Mouse (Mus musculus): ENCODE results near the gene Hist1h4b. TPM values are rescaled to one million over a fixed set of nuclear protein-coding genes. Genes with fewer than 3 reads are reported as not detected.

Hist1h4b gene
- polyA plus RNA-seq, 1 experiment: 21.3 TPM

DNA sequence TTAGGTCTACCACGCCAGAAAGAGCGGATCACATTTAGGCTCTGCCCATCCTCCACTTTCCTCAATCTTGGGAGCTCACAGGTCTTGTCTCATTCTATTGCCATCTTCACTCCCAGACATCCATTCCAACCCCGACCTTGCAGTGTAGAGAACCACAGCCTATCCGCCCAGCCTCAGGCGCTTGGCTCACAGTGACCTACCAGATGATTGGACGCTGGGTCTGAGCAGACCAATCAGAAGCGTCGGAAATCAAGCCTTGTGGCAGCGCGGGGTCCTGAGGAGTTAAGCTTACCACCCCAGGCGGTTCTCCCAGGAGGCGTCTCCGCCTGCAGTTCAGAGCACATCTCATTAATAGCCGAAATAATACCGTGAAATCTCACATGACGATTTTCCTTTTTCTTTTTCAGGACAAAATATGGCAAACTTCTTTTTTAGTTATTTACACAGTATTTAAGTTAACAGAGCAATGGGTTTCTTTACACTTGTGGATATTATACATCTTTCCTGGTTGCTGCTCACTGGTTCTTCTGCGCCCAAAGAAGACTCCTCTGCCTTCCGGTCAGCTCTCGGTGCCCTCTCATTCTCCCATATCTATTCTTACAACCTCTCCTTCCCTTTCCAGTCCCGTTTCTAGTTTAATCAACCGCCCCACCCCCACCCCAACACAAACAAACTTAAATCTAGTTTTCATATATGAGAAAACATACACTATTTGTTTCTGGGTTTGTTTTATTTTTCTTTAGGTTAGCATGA lies 15.9 kb downstream of the Hist1h4b start:
- 41% methylated on average over 21 of the region's 21 CpGs for WGBS
- DNase-seq (ENCODE audit: low read depth, low spot score): no peak

DNA sequence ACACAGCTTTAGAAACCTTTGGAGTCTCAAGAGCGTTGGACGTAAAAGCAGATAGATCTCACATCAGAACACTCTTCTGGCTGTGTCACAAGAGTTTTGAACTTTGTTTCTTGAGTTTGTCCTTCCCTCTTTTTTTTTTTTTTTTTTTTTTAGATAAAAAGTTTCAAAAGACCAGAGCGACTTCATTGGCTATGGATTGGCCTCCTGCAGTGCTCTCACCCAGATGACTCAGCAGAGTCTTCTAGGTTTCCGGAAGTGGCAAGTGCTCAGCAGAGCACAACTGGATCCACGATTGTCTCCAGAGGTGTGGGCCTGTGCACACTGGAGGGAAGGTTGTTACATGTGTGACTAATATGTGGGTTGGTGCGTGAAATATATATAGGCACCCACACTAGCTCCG lies 21.5 kb downstream of the Hist1h4b start:
- no peak for DNase-seq (ENCODE audit: low read depth, low spot score)
- 92% methylated on average over 7 of the region's 7 CpGs for WGBS

- DNase-seq (ENCODE audit: low read depth, low spot score): no peak
- 55% methylated on average over 4 of the region's 4 CpGs for WGBS
Measured at GRCm38 (mm10) chr13:23779025-23779424, 22.2 kb downstream of the Hist1h4b start.

GRCm38 (mm10) chr13:23792520-23792919 lies 35.7 kb downstream of the Hist1h4b start:
- peak; percentile 40 for DNase-seq (ENCODE audit: low read depth, low spot score)
- WGBS: 32% methylated on average over 2 of the region's 2 CpGs

DNA sequence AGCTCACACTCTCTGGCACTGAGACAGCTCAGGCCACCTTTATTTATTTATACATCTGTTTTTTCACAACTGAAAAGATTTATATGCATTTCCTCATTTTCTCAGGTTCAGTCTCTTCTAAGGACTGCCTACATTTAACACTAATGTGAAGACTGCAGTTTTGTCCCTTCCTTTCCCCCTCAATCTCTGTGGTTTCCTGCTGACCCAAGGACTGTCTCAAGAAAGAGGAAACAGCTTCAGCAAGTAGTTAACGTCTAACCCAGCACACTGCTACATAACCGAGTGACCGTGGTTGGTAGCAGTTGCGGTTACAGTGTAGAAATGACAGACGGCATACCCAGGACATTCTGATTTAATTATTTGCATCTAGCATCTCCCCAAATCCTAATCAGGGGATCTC lies 42.6 kb downstream of the Hist1h4b start:
- DNase-seq (ENCODE audit: low read depth, low spot score): no peak
- 63% methylated on average over 5 of the region's 5 CpGs for WGBS

DNA sequence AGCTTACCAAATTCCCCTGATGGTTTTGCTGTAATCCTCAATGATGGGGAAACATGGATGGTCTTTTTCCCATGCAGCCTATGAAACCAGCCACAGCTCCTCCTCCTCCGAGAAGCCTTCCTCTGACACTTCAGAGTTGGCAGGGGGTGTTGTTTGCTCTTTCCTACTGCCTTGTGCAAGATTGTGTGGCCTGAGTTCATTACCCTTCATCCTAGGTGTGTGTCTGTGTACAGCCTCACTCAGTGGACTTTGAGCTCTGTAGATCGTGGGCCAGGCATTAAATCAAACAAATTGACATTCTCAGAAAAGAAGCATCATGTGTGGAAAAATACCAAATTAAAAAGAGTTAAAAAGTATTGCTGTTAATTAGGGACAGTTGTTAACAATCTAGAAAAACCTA lies 47.7 kb downstream of the Hist1h4b start:
- peak; percentile 43 for DNase-seq (ENCODE audit: low read depth, low spot score)
- WGBS: 37% methylated on average over 2 of the region's 2 CpGs

DNA sequence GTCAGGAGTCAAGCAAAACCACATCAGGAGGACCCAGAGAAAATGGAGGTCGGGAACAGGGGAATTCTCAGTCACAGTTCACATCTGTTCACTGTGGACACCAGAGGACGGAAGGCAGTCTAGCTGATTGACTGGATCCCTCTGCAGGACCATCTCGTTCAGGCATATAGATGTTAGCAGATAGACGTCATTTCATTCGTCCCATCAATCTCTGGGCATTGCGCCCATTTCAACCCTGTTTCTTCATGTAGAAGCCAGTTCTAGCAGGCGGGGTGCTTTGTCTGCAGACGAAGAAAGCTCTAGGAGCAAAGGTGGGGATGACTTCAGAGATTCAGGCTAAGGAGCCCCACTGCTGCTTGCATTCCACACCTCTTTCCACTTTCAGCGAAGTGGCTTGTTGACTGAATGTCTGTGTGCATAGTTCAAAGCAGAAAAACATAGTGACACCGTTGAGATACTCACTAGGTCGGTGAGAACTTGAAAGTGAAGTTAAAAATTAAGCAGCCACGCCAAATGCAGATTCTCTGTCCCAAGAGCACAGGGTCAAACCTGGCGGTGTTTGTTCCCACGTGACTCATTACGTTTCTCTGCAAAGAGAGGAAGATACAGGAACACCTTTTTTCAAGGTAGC lies 49.7 kb downstream of the Hist1h4b start, which contains the start of gene Slc17a2:
TSS of gene Slc17a2 (plus strand) at position 572 of the 631 bp plus-strand sequence.
- DNase-seq (ENCODE audit: low read depth, low spot score): peak; percentile 43
- WGBS: 35% methylated on average over 15 of the region's 15 CpGs

Other genes with a start within 250 kb of the Hist1h4b start
- gene Hist1h4h, start 226.0 kb upstream of the Hist1h4b start, polyA plus RNA-seq (2012; rRNA removed): 27.9 and 42.9 TPM in 2 replicates
- 64.4 and 250 TPM in 2 replicates for gene Hist1h2af, start 223.1 kb upstream of the Hist1h4b start, polyA plus RNA-seq (2012; rRNA removed)
- gene Hist1h3g, start 221.6 kb upstream of the Hist1h4b start, polyA plus RNA-seq (2012; rRNA removed): 30.9 and 39.2 TPM in 2 replicates
- 5.2 and 6.8 TPM in 2 replicates for gene Hist1h2bh, start 213.6 kb upstream of the Hist1h4b start, polyA plus RNA-seq (2012; rRNA removed)
- gene Hist1h3f, start 213.0 kb upstream of the Hist1h4b start, polyA plus RNA-seq (2012; rRNA removed): 5.9 and 7.1 TPM in 2 replicates
- 27.0 and 31.0 TPM in 2 replicates for gene Hist1h4f, start 205.4 kb upstream of the Hist1h4b start, polyA plus RNA-seq (2012; rRNA removed)
- gene Hist1h1d, start 203.8 kb upstream of the Hist1h4b start, polyA plus RNA-seq (2012; rRNA removed): 0.40 and 0.43 TPM in 2 replicates
- 29.4 and 30.0 TPM in 2 replicates for gene Hist1h3e, start 194.6 kb upstream of the Hist1h4b start, polyA plus RNA-seq (2012; rRNA removed)
- gene Hist1h2ae, start 185.8 kb upstream of the Hist1h4b start, polyA plus RNA-seq (2012; rRNA removed): 8.9 and 10.5 TPM in 2 replicates
- gene Hist1h2bg, start 185.6 kb upstream of the Hist1h4b start, polyA plus RNA-seq (2012; rRNA removed): 29.0 and 42.0 TPM in 2 replicates
- gene Hist1h2bf, start 182.8 kb upstream of the Hist1h4b start, polyA plus RNA-seq (2012; rRNA removed): 9.1 and 18.1 TPM in 2 replicates
- gene Hist1h2ad, start 182.6 kb upstream of the Hist1h4b start, polyA plus RNA-seq (2012; rRNA removed): 3.6 and 7.5 TPM in 2 replicates
- 9.5 and 13.9 TPM in 2 replicates for gene Hist1h3d, start 181.2 kb upstream of the Hist1h4b start, polyA plus RNA-seq (2012; rRNA removed)
- 13.6 and 13.7 TPM in 2 replicates for gene Hist1h4d, start 175.4 kb upstream of the Hist1h4b start, polyA plus RNA-seq (2012; rRNA removed)
- gene Hist1h2be, start 135.9 kb upstream of the Hist1h4b start, polyA plus RNA-seq (2012; rRNA removed): 1.9 and 2.5 TPM in 2 replicates
- 2.7 and 3.1 TPM in 2 replicates for gene Hist1h1e, start 134.5 kb upstream of the Hist1h4b start, polyA plus RNA-seq (2012; rRNA removed)
- 1.2 TPM in 2 replicates for gene Hist1h2ac, start 73.1 kb upstream of the Hist1h4b start, polyA plus RNA-seq (2012; rRNA removed)
- gene Hist1h2bc, start 72.8 kb upstream of the Hist1h4b start, polyA plus RNA-seq (2012; rRNA removed): 279 and 296 TPM in 2 replicates
- not detected in 2 replicates for gene Hist1h1t, start 61.2 kb upstream of the Hist1h4b start, polyA plus RNA-seq (2012; rRNA removed)
- gene Hist1h4c, start 58.6 kb upstream of the Hist1h4b start, polyA plus RNA-seq (2012; rRNA removed): 16.9 and 21.6 TPM in 2 replicates
- gene Hfe, start 46.2 kb upstream of the Hist1h4b start, polyA plus RNA-seq (2012; rRNA removed): 6.3 and 7.7 TPM in 2 replicates
- gene Hist1h1c, start 18.2 kb upstream of the Hist1h4b start, polyA plus RNA-seq (2012; rRNA removed): 50.3 and 59.2 TPM in 2 replicates
- gene Hist1h3c, start 11.4 kb upstream of the Hist1h4b start, polyA plus RNA-seq (2012; rRNA removed): 19.7 and 24.7 TPM in 2 replicates
- gene Hist1h2bb, start 10.3 kb upstream of the Hist1h4b start, polyA plus RNA-seq (2012; rRNA removed): 13.5 and 18.0 TPM in 2 replicates
- 17.4 and 19.2 TPM in 2 replicates for gene Hist1h2ab, start 5.9 kb upstream of the Hist1h4b start, polyA plus RNA-seq (2012; rRNA removed)
- gene Hist1h3b, start 4.7 kb upstream of the Hist1h4b start, polyA plus RNA-seq (2012; rRNA removed): 22.1 and 33.6 TPM in 2 replicates
- 13.1 and 21.1 TPM in 2 replicates for gene Hist1h4a, start 4.2 kb downstream of the Hist1h4b start, polyA plus RNA-seq (2012; rRNA removed)
- 16.1 and 17.5 TPM in 2 replicates for gene Hist1h3a, start 5.4 kb downstream of the Hist1h4b start, polyA plus RNA-seq (2012; rRNA removed)
- 1.3 and 1.4 TPM in 2 replicates for gene Hist1h1a, start 6.7 kb downstream of the Hist1h4b start, polyA plus RNA-seq (2012; rRNA removed)
- 0.71 and 4.1 TPM in 2 replicates for gene Trim38, start 12.9 kb downstream of the Hist1h4b start, polyA plus RNA-seq (2012; rRNA removed)
- gene Slc17a2, start 50.0 kb downstream of the Hist1h4b start, polyA plus RNA-seq (2012; rRNA removed): 0.07 TPM in 1 of 2 replicates, not detected in the other
- gene Slc17a3, start 82.4 kb downstream of the Hist1h4b start, polyA plus RNA-seq (2012; rRNA removed): not detected in 2 replicates
- not detected in 2 replicates for gene Slc17a1, start 110.7 kb downstream of the Hist1h4b start, polyA plus RNA-seq (2012; rRNA removed)
- 29.5 and 45.4 TPM in 2 replicates for gene Slc17a4, start 158.0 kb downstream of the Hist1h4b start, polyA plus RNA-seq (2012; rRNA removed)
- not detected in 2 replicates for gene Hist1h2ba, start 177.1 kb downstream of the Hist1h4b start, polyA plus RNA-seq (2012; rRNA removed)
- gene Hist1h2aa, start 177.4 kb downstream of the Hist1h4b start, polyA plus RNA-seq (2012; rRNA removed): not detected in 2 replicates
- 3.7 and 5.5 TPM in 2 replicates for gene Scgn, start 234.2 kb downstream of the Hist1h4b start, polyA plus RNA-seq (2012; rRNA removed)